Mouse (Mus musculus) gonadal fat pad, adult 2 months (tissue): ENCODE data around the gene A830005F24Rik. TPM values are rescaled to one million over a fixed set of nuclear protein-coding genes. Genes with fewer than 3 reads are reported as not detected.

Experiments used
- DNase-seq: peaks from one replicate; pipeline ENCODE4 v3.0.0-alpha.2; 2012; ENCODE audit warnings: low read depth
- polyA plus RNA-seq: library from polyadenylated mRNA; depleted of rRNA; stranded (reverse); fragments of >200 nt; gene quantifications from 2 replicates; pipeline ENCODE4 v1.2.3, GENCODE M21; 2012; rRNA removed

Gene A830005F24Rik
- polyA plus RNA-seq, 1 experiment, result not detected

DNA sequence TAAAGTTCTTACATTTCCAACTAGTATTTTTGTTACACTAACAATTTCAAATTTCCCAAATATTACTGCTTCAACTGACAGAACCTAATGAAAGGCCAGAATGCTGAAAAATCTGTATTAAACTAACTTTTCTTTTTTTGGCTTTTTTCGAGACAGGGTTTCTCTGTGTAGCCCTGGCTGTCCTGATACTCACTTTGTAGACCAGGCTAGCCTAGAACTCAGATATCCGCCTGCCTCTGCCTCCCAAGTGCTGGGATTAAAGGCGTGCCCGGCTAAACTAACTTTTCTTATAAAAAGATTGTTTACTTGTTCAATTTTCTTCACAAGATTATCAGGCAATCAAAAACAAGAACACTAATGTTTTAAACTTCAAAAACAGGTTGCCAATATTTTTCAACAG, 31.5 kb downstream of the A830005F24Rik start:
- DNase-seq, result no peak

DNA sequence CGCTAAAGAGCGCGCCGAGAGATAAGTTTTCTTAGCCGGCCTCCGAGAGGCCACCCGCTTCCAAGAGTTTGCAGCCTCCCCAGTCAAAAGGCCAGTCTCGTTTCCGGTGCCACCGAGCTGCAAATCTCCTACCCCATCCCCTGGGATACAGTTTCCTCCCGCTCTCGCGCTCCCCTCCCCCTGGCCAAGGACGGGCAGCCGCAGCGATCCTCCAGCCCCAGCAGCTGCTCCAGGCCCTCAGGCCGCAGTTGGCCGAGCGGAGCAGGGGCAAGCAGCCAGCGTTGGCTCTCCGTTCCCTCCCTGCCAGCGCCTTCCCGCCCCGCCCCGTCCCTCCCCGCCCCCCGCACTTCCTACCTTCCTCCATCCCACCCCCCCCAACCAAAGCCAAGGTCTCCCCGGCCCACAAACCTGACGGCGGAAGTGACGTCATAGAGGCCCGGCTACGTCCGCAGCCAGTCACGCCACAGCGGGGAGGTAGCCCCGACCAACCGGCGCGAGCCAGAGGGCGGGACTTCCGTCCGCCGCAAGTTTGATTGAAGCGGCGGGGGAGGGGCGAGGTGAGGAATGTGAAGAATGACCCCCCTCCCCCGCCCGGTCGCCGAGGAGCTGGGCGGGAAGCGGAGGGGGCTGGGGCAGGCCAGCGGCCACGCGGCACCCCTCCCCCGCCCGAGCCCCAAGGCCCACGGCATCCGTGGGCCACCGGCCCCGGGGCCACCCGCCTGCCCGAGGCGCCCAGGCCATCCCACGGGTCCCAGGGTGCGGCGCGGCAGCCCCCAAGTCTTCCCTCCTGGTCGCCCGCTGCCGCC, 32.3 kb downstream of the A830005F24Rik start:
- DNase-seq, result peak; percentile 72

DNA sequence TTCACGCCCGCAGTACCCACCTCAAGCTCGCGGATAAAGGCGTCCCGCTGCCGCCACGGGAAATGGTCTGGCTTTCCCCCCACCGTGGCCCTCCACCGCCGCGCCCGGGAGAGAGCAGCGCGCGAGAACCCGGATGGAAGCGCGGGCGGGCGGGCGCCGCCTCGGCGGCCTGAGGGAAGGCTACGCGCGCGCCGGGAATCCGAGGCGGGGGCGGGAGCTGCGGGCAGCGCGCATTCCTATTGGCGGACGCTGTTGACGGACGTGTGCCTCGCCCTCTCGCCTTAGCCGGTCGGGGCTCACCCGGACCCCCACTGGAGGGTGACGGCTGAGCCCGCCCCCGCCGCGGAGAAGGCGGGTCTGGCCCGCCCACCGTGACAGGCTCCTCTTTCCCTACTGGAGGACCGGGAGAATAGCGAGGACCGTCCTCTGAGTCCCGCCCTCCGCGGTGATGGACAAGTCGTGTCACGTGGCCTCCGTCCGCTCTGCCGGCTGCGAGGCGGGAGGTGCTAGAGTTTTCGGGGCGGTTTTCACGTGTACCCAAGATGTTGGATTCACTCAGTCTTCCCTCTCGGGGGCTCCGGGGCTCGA, 33.1 kb downstream of the A830005F24Rik start:
- peak; percentile 86 for DNase-seq

DNA sequence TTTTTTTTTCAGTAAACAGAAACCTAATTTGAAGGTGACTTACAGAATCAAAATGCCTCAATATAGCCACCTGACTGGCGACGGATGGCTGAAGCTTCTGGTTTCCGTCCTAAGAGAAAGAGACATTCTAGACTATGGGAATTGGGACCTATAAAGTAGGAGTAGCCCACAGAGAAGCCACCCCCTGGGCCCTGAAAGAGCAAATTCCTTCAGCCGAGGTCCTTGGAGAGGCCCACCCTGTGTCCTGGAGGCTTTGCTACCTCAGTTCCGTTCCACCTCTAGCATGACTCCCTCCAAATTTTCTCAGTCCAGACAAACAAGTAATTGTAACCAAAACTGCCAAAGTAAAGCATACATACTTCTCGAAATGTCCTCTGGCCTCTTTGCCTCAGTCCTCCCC, 34.3 kb downstream of the A830005F24Rik start:
- DNase-seq, result no peak

DNA sequence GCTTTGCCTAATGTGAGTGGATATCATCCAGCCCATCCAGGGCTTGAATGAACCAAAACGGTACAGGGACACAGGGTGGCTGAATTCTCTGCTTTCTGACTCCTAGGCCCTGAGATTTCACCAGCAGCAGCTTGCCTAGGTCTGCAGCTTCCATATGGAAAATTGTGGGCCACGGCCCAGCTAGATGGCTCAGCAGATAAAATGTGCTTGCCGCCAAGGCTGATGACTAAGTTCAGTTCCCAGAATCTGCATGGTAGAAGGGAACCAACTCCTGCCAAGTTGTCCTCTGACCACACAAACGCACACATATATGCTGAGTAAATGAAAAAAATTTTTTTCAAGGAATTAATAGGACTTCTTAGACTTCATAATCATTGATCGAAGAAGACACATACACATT, 34.9 kb downstream of the A830005F24Rik start:
- DNase-seq, result no peak

DNA sequence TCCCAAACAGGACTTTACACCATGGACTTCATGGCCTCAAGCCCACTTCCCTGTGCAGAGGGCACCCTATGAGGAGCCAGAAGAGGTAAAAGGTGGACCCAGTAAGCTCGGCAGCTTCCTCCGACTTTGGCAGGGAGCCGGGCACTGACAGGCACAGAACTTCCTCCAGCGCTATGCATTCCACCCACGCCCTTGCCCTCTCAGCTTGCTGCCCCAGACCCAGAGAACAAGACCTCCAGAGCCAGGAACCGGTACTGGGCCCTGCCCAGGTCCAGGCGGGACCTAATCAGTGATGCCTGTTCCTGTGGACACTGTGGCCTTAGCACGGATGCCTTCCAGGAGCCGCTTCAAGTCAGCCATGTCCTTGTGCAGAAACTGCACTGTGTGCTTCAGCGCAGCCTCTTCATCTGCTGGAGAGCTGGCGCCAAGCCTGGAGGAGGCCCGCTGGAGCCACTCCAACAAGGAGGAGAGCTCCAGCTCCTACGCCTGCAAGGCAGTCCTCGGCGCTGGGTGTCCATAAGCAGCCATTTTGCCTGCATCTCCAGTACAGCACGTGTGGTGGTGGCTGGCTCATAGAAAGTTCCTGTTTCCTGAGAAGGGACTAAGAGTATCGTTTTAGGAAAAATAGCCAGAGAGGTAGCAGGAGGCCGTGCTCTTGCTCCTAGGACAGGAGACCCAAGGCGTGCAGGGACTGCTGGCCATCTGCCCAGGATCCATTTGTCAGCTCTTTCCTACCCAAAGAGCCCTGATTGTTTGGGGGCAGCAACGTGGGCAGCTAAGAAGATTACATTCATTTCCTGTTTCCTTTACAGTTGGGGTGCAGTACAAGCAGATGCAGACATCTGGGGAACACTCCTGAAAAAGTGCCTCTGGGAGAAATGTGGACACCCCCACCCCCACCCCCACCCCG, 39.1 kb downstream of the A830005F24Rik start:
- peak; percentile 77 for DNase-seq

DNA sequence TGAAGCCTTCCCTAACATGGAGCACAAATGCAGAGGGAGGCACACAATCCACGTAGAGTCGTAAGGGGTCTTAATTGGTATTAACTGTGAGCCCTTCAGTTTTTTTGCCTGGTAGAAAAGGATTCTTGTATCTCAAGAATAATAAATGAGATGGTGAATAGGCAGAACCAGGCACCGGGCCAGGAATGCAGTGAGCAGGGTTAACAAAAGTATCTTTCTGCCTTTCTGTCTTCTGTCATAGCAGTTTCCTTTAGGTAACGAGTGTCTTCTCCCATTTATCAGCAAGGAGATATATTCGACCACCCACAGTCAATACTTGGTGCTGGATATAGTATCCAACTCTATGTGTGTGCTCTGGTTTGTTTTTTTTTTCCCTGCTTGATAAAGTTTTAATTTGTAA, 40.1 kb downstream of the A830005F24Rik start:
- no peak for DNase-seq

DNA sequence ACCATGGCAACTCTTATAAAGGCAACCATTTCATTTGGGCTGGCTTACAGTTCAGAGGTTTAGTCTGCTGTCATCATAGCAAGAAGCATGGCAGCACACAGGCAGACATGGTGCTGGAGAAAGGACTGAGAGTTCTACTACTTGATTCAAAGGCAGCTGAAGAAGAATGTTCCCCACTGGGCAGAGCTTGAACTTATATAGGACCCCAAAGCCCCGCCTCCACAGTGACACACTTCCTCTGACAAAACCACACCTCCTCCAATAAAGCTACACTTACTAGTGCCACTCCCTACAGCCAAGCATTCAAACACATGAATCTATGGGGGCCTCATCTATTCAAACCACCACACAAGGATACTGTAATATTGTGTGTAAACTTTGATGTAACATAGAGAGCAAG, 41.2 kb downstream of the A830005F24Rik start:
- DNase-seq, result no peak

DNA sequence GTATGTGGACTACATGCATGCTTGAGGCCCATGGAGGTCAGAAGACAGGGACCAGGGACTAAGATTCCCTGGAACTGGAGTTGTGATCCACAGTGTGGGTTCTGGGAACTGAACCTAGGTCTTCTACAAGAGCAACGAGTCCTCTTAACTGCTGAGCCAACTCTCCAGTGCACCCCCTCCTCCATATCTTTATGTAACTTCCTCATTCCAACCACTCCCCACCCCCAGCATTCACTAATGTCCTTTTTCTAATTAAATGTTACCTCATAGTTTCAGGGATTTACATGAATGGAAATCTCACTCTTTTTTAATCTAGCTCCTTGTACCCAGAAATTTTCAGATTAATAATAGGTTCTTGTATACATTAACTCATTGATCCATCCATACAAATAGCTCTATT, 42.6 kb downstream of the A830005F24Rik start:
- DNase-seq, result no peak

DNA sequence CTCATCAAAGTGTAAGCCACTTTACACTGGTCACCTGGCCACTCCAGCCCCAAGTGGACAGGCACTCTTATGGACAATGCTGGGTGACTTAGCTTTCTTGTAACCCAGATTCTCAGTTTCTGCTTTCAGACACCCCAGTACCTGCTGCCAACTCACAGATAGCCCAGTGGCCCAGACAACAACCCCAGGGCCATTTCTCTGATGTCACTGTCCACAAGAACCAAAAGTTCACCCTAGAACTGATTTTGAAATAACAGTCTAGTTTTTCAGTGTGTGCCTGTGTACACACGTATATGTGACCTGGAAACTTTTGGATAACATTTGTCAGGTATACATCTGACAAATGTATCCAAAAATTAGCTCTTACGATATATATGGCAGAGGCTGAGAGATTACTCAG, 48.1 kb downstream of the A830005F24Rik start:
- no peak for DNase-seq

DNA sequence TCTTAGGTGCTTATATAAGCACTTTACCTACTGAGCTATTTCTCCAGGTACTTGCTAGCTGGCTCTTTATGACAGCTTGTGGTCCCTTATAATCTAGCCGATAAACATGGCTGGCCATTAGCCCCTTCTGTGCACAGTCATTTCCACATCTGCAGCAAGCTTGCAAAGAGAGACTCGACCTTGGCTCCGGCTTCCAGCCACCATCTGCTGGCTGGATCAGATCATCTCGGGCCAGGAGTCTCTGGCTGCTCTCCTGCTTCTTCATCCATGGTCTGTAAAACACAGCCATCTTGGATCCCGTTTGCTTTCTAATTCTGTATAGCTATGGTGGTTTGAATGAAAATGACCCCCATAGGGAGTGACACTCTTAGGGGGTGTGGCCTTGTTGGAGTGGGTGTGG, 49.0 kb downstream of the A830005F24Rik start:
- no peak for DNase-seq

Other genes with a start within 250 kb of the A830005F24Rik start
- 7.5 and 8.6 TPM in 2 replicates for gene Zfp169, start 119 bp upstream of the A830005F24Rik start, polyA plus RNA-seq
- 4.2 and 7.2 TPM in 2 replicates for gene Ptpdc1, start 112.1 kb downstream of the A830005F24Rik start, polyA plus RNA-seq
- gene Barx1, start 149.4 kb downstream of the A830005F24Rik start, polyA plus RNA-seq, result not detected in 2 replicates